Mouse (Mus musculus): ENCODE results near the gene Ccdc47. TPM values are rescaled to one million over a fixed set of nuclear protein-coding genes. Genes with fewer than 3 reads are reported as not detected.
"Not testable (repeated sequence)": the region's sequence is repeated elsewhere in the genome, so short reads cannot be mapped to it uniquely, and the experiment has no call there.

Ccdc47 gene
- total RNA-seq, 2 experiments from 2014 or later: 62.1 to 69.8 TPM

DNA sequence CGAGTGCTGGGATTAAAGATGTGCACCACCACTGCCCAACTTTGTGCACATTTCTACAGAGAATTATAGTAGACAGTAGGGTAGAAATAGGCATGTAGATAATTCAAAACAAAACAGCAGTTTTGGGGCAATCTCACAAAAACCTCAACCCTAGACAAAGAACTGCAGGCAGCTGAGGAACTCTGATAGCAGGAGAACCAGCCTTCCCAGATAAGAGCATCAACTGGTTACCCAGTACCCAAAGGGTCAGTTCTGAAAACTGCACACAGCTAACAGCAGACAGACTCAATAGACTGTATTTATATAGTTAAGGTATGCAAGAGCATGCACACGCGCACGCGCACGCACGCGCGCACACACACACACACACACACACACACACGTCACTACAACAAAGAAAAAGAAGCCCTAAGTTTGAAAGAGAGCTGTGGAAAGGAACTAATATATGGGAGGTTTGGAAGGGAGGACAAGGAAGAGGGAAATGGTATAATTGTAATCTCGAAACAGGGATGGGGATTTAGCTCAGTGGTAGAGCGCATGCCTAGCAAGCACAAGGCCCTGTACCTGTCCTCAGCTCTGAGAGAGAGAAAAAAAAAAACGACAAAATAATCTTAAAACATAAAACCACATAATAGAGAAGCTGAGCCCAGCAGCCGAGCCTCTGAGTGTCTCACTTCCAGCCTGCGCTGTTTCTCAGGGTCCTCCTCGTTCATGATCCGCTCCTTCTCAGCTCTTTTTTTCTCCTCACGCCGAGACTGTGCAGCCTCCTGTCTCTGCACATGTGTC lies 14.6 kb downstream of the Ccdc47 start:
- intact Hi-C loops (cut with DNase I; ENCODE audit: low total_unique reads): no loop called here
- DNase-seq: no peak

DNA sequence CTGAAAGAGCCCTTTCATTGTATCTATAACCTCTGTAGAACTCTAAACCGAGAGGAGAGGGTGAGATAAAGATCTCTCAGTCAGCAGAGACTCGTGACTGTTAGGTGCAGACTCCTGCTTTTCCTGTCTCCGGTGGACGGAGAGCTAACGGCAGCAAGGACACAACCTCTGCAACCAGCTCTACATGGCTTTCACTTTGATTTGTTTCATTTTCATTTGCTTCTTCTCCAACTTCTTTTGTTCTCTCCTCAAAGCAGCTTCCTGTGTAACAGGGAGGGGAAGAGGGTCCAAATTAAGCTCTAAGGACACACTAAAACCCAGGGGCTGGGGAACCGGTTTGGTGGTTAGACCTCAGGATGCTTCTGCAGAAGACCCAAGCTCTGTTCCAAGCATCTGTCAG lies 15.4 kb downstream of the Ccdc47 start:
- no peak for DNase-seq
- intact Hi-C loops (cut with DNase I; ENCODE audit: low total_unique reads): no loop called here

DNA sequence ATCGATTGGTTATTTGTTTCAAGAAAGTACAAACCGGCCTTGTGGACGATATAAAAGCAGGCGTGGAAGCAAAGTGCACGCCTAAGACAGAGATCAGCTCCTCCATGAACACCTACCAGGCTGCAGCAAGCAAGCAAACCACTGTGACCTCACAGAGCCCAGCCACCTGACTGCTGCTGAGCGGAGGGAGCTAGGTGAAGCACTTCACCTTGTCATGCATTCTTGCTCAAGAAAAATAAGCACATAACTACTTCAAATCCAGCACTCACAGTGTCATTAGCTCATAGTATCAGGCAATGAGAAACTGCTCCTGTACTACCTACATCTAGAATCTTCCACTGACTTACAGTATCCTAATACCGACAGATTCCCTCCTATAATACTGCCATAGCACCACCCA lies 16.1 kb downstream of the Ccdc47 start:
- intact Hi-C loops (cut with DNase I; ENCODE audit: low total_unique reads); DNase-seq: not testable (repeated sequence)

DNA sequence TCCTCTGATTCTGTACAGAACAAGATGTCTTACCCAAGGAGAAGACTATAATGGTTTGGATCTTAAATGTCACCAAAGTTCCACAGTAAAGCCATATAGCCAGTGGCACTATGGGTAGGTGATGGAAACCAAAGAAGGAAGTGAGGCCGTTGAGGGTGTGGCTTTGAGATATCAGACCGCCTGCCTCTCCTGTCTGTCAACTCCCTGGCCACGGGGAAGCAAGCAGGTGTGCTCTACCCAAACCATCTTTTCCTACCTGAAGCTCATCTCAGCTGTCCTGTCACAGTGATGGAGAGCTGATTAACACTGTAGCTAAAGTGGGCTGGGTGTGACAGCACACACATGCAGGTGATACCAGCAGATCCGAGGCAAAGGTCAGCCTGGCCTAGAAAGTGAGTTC lies 17.9 kb downstream of the Ccdc47 start:
- intact Hi-C loops (cut with DNase I; ENCODE audit: low total_unique reads): no loop called here
- no peak for DNase-seq

DNA sequence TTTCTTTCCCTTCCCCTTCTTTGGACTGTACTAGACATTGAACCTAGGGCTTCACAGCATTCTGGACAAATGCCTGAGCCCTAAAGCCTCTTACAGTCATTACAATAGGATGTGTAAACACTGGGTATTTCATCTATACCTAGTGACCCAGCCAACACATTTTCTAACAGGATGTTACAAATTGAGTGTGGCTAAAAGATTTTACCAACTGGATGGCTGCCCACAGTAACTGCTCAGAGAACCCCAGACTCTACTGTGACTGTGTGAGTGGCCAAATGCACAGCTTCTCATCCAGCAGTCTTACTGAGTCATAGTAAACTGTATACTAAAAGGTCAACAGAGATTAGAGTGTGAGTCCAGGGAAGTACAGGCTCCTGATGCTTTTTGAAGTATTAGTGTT lies 20.8 kb downstream of the Ccdc47 start:
- intact Hi-C loops (cut with DNase I; ENCODE audit: low total_unique reads): no loop called here
- DNase-seq: no peak

DNA sequence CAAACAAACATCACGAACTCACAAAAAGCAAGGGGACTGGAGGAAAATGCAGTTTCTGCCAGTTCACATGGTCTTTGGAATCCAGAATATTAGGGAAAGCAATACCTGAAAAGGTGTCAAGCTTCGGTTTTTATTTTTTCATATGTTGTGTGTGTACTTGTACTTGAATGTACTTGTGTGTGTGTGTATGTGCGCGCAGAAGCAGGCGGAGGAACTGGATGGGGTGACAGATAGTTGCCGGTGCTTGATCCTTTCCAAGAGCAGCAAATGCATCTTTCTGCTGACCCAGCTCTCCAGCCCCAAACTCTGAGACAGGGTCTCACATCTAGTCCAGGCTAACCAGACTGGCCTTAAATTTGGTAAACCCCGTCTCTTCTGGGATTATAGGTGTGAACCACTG lies 21.3 kb downstream of the Ccdc47 start:
- intact Hi-C loops (cut with DNase I; ENCODE audit: low total_unique reads): no loop called here
- DNase-seq: no peak

DNA sequence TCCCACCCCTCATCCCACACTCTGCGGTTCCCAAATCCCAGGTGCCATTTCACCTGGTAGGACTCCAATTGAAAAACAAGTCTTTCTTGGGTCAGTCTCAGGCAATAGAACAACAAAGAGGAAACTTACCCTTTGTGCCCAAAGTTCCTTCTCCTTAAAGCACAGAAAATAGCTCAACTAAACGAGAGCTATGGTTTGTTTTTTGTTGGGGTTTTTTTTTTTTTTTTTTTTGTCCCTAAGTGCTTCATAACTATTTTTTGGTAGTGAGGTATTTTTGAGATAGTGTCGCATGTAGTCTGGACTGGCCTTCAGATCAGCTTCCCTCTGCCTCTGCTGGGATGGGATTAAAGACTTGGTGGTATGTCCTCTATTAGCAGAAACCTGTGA lies 22.0 kb downstream of the Ccdc47 start:
- DNase-seq: no peak
- intact Hi-C loops (cut with DNase I; ENCODE audit: low total_unique reads): no loop called here

DNA sequence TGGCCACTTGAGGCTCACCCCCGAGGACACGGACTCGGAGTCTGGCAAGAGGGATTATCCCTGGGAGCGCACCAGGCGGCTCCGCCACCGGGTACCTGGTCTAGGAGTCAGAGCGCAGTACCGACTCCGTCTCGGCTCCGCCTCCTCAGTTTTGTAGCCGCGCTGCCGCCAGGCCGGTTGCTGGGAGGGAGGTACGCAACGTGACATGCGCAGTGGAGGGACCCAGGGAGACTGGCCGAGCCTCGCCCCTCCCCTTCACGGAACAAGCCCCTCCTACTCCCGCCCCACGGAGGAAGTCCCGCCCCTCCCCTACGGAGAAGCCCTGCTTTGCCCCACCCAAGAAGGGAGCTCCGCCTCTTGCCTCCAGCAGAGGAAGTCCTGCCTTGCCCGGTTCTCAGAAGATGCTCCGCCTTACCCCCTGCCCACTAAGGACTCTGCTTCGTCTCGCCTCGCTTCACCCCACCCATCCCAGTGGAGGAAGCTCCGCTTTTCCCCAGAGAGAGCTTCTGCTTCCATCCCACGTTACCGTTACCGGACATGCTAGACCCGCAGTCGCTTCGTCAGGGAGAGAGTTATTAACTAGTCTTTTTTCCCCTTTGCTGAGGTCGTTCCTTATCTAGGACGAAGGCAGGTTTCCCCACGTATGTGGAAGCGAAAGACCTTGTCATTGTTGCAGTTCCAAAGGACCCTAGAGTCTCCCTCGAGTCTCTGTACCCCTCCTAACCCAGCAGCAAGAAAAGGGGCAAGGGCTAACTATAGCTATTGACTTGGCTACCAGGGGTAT lies 22.6 kb downstream of the Ccdc47 start:
- DNase-seq: peak; percentile 98
- intact Hi-C loops (cut with DNase I; ENCODE audit: low total_unique reads): no loop called here

DNA sequence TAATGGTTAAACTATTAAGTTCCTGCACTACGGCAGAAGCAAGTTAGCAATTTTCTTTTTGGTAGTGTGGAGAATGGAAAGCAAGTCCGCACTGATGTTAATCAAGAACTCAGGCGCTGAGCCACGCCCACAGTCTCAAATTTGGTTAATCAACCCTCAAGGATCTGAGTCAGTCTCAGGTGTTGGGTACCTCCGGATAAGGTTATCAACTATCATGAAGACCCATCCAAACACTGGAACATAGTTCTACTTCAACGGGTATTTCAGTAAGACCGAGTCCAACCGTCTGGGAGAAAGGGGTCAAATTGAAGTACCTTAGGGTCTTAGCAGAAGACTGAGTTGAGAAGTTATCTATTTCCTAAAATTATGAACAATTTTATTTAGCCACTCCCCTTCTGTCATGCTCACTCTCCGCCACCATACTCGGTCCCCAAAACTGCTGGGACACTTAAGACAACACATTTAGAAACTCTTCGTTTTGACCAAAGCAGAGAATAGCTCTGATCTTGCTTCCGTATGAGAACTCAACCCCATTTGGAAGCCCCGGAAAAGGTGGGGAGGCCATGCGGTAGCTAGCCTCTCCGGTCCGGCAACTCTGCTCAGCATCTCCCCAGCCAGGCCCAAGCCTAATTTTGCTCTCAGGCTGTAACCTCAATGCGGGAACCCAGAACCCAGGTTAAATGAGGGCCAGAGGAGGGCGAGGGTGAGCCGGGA lies 23.3 kb downstream of the Ccdc47 start:
- DNase-seq: no peak
- intact Hi-C loops (cut with DNase I; ENCODE audit: low total_unique reads): no loop called here

DNA sequence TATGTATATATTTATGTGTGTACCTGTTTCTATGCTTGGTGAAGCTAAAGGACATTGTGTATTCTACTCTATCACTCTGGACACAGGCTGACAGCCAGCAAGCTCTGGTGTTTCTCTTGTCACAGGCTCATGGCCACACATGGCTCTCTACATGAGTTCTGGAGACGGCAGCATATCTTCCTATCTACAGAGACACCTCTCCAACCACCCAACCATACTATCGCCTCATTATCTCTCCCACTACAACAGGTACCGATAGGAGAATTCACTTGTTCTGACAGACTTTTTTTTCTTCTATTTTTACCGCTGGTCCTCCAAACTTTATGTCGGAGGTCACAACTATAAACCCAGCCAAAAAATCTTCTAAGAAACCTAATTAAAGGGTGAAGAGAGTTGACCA lies 23.9 kb downstream of the Ccdc47 start:
- no peak for DNase-seq
- intact Hi-C loops (cut with DNase I; ENCODE audit: low total_unique reads): no loop called here

DNA sequence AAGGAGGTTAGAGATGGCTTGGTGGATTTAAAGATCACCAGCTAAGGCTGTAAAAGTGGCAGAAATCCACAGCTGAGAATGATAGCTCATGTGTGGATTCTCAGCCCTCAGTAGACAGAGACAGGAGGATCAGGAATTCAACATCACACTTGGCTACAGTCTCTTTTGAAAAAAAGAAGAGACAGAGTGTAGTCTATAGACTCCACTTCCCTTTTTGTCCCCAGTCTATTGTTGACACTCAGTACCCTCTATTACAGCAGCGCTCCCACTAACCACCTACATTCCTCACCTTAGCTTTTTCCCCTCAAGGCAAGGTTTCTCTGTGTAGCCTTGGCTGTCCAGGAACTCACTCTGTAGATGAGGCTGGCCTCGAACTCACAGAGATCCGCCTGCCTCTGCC lies 24.4 kb downstream of the Ccdc47 start:
- no peak for DNase-seq
- intact Hi-C loops (cut with DNase I; ENCODE audit: low total_unique reads): no loop called here

DNA sequence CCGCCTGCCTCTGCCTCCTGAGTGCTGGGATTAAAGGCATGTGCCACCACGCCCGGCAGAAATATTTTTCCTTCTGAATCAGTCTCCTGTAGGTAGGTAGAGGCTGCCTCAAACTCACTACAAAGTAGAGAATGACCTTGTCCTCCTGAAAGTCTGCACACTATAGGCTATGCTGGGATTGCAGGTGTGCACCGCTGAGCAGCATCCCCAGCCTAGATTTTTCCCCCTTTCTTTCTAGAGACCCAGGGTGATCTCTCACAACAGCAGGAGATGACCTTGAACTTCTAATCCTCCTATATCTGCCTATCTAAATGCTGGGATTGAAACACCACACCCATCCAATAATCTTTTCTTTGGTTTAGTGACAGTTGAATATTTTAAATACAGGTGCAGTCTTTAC lies 28.8 kb downstream of the Ccdc47 start:
- DNase-seq: no peak
- intact Hi-C loops (cut with DNase I; ENCODE audit: low total_unique reads): no loop called here

DNA sequence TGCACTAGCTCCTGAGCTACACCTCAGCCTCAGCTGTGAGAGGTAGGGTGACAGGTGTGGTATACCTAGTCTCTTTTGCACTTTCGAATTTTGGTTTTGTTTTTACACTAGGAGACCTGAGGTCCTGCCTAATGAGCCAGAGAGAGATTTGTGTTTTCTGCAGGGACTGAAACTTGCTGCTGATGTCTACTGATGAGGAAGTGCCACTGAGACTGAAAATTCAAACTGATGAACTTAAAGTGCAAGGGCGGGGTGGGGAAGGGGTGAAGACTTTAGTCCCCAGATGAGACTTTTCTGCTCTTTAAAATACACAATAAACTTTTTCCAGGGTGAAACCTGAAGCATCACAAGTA lies 35.7 kb downstream of the Ccdc47 start:
- DNase-seq: no peak
- intact Hi-C loops (cut with DNase I; ENCODE audit: low total_unique reads): no loop called here

DNA sequence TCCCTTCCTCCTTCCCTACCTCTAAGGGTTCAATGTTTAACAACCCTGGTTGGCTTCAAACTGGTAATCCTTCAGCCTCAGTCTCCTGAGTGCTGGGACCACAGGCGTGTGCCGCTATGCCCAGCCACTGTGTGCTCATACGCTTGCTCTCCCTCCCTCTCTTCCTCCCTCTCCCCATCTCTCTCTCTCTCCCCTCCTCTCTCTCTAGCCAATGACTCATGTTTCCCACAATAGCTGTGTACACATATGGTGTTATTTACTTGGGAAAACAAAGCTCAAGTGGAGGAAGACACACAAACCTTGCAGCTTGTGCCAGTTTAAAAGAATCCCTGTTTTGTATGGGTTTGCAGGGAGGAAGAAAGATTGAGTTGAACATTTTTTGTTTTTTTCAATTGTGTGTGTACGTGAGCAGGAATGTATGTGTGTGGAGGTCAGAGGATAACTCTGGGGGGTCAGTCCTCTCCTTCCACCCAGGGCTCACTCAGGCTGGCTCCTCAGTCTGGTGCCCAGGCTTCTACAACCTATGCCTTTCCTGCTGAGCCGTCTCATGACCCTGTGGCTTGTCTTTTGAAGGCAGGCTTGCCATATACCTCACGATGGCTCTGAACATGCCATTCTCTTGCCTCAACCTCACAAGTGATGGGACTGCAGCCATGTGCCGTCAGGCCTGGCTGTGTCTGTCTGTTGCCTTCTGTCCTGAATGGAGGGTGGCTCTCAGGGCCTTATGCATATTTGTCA lies 36.3 kb downstream of the Ccdc47 start:
- DNase-seq: no peak
- intact Hi-C loops (cut with DNase I; ENCODE audit: low total_unique reads): no loop called here

DNA sequence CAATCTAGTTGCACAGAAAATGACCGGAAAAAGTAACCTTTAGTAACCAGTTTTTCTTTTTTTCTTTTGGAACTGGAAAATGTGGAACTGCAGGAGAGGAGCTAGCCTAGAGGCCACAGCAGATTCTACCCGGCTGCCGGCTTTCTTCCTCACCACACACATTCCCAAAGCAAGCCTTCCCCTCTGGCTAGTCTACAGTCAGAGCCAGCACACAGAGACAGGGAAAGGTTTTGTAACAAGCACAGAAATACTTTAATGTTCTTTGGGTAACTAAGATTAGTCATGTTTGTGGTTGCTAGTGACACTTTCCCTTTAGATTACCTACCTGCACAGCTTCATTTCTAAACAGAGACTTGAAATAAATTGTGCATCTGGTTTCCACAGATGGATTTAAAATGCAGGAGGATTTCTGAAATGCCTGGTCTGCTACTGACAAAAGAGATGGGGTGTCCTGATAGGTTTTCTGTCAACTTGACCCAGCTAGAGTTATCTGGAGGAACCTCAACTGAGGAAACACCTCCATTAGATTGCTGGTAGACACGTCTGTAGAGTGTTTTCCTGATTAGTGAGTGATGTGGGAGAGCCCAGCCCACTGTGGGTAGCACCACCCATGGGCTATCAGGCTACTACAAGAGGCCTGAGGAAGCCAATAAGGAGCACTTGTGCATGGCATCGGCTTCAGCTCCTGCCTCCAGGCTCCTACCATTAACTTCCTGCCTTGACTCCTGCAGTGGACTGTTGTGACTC lies 37.9 kb downstream of the Ccdc47 start:
- intact Hi-C loops (cut with DNase I; ENCODE audit: low total_unique reads): no loop called here
- no peak for DNase-seq

DNA sequence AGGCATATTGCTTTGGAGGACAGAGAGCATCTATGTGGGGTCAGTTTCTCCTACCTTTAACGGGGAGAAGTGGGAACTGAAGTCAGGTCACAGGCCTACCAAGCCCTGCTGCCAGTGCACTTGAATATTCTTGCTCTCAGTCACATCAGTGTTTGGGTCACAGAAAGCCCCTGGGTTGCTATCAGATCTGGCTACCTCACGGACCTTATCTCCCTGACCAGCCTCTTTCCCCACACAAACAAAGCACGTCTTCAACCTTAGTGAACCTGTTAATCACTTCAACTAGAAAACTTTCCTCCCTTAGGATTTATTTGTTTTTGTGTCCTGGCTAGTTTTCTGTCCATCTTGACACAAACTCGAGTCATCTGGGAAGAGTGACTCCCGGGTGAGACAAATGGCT lies 39.8 kb downstream of the Ccdc47 start:
- DNase-seq: no peak
- intact Hi-C loops (cut with DNase I; ENCODE audit: low total_unique reads): no loop called here

DNA sequence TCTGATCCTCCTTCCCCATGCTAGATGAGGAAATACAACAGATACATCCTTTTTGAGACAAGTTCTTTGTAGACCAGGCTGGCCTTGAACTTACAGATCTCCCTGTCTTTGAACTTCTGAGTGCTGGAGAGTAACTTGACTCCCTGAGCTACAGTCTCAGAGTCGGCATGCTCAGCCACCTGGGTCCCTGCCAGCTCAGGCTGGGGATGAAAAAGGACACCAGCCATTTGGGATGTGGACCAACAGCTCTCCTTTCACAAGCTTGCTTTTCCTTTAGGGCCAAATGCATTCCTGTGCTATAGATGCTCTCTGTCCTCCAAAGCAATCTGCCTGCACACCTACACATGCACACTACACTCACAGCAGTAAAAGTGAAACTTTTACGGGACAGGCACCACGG lies 41.1 kb downstream of the Ccdc47 start:
- DNase-seq: peak; percentile 72
- intact Hi-C loops (cut with DNase I; ENCODE audit: low total_unique reads): no loop called here

DNA sequence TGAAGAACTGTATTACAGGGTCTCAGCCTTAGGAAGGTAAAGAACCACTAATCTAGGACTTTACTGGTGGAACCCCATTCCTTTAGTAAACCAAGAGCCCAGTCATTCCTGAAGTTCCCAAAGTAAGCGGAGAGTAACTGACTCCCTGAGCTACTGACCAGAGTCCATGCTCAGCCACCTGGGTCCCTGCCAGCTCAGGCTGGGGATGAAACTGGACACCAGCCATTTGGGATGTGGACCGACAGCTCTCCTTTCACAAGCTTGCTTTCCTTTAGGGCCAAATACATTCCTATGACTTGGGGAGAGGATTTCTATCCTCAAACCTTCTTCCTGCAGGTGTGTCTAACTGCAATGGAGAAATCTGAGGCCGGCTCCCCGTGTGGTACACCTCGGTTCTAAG lies 41.8 kb downstream of the Ccdc47 start:
- DNase-seq: peak; percentile 71
- intact Hi-C loops (cut with DNase I; ENCODE audit: low total_unique reads): no loop called here

DNA sequence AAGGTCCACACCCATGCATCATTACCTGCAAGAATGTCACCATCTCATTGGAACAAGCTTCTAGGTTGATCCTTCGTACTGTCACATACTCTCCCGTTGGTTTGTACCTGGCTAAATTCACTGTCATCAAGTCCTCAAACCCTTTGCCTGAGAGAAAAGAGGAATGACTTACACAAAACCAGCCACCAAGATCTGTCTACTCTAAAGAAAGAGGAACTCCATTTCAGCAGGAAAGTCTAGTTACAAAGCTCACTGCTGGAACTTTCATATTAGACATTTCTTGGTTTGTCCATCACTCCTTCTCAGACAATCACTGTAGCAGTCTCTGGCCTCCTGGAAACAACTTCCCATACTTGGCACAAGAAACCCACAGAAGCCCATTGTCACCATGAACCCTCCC lies 42.9 kb downstream of the Ccdc47 start:
- DNase-seq: no peak
- intact Hi-C loops (cut with DNase I; ENCODE audit: low total_unique reads): no loop called here

Measured in gastrocnemius, postnatal 14 days (tissue).